Mouse (Mus musculus) ovary, postnatal 14 days (tissue): ENCODE data around the gene Vmp1.

ENCODE experiments used
- DNase-seq: peaks from one replicate; pipeline ENCODE4 v3.0.0; 2022; ENCODE audit warnings: low spot score

Gene Vmp1

DNA sequence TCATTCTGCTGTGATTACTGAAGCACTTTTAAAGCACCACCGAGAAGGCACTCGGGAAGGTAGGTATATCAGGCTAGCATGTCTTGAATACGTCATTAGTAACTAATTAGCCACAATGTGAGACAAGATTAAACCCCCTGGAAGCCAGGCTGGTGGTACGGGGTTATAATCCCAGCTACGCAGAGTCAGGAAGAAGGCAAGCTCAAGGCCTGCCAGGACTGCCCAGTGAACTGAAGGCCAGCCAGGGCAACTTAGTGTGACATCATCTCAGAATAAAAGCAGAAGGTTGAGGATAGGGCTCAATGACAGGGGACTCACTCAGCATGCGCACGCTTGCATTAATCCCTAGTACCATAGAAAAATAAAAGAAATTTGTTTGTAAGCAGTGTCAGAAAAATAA, 53.7 kb downstream of the Vmp1 start:
- no peak for DNase-seq

DNA sequence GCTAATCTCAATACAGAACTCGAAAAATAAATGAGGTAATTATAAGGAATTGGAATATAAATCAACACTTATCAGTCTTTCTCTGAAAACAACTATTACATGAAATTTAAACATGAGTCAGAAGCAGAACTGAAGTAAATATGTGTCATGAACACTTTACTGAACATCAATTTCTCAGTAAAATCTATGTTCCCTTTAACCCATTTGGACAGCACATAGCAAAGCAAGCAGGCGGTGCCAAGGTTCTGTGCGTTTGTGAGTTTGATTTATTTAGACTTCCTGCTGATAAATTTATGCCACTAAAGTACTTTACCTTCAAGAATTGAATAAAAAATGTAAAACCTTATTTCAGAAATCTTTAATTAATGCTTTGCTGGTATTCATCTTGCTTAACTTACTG, 54.2 kb downstream of the Vmp1 start:
- DNase-seq: no peak

DNA sequence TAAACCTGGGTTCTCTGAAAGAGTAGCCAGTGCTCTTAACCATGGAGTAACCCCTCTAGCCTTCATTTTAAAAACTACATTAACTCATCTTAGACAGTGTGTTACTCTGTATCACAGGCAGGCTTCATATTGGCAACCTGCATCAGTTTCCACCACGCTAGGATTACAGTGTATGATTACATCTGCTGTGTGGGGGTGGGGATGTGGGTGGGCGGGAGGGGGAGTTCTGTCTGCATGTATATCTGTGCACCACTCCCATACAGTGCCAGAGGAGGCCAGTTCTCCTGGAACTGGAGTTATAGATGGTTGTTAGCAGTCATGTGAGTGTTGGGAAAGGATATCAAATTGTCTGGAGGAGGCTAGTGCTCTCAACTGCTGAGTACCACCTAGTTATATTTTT, 55.2 kb downstream of the Vmp1 start:
- no peak for DNase-seq

DNA sequence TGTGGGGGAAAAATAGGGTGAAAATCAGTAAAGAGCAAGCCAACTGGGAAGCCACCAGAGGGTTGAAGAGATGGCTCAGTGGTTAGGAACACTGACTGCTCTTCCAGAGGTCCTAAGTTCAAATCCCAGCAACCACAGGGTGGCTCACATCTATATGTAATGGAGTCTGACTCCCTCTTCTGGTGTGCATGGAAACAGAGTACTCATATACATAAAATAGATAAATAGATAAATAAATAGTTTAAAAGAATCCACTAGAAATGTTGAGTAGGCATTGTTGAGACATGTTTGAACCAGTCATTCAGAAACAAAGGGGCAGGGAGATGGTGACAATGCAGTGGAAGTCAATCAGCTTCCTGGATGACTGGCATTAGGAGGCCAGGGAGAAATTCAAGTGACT, 56.0 kb downstream of the Vmp1 start:
- no peak for DNase-seq

DNA sequence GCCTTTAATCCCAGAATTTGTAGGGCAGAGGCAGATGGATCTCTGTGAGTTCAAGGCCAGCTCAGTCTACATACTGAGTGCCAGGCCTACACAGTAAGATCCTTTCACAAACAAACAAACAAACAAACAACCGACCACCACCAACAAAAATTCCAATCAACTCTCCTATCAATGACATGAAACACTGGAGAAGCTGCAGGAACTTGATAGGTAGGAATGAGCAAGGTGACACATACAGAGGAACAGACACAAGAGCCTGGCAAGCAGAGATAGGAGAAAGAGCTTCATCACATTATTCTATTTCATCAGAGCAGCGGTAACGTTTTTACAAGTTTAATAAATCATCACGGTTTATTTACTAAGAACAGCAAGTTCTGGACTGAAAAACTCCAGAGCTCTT, 56.9 kb downstream of the Vmp1 start:
- DNase-seq: no peak

DNA sequence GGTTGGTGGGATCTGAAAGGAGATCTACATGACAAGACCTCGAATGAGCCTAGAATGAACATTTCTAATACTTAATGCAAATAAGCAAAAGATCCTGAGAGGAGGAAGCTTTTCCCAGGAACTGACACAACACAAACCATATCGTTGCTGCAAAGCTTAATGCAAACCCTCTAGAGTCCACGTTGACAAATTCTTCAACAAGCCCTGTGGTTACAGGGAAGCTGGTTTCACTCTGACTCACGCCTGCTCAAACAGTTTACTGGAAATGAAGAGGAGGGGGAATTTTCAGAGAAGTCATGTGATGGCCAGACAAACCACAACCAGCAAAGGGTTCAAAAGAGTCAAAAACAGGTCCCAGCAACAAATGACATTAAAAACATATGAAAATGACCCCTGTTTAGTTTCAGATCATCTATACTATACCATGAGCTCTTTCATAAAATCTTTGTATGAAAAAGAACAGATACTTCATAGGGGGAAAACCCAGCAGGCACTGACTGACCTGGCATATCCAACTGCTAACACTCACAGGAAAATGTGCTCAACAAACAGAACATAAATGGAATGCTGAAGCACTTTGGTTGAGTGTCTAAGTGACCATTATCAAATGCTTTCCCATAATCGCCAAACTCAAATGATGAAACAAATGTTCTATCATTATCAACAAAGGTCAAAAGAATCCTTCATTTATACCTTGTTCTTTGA, 59.2 kb downstream of the Vmp1 start:
- no peak for DNase-seq

DNA sequence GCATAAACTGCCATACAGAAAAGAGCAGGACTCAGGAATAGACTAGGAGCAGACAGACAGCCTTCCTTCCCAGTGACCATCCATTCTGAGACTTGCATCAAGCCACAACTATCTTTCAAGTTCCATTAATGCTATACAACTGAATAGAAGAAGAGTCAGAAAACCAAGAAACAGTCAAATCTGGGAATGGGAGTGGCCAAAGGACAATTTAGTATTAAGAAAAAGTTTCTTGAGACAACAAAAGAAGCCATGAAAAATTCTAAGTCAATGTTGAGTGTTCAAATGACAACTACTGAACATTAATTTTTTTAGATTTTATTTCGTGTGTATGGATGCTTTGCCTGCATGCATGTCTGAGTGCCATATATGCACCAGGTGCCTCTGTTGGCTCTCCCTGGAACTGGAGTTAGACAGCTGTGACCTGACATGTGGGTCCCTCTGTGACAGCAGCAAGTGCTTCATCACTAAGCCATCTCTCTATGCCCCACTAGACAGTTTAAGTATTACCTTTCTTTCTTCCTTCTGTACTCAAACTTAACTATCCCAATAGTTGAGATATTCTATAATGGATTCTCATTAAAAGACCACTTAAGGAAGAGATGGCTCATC, 60.1 kb downstream of the Vmp1 start:
- no peak for DNase-seq

DNA sequence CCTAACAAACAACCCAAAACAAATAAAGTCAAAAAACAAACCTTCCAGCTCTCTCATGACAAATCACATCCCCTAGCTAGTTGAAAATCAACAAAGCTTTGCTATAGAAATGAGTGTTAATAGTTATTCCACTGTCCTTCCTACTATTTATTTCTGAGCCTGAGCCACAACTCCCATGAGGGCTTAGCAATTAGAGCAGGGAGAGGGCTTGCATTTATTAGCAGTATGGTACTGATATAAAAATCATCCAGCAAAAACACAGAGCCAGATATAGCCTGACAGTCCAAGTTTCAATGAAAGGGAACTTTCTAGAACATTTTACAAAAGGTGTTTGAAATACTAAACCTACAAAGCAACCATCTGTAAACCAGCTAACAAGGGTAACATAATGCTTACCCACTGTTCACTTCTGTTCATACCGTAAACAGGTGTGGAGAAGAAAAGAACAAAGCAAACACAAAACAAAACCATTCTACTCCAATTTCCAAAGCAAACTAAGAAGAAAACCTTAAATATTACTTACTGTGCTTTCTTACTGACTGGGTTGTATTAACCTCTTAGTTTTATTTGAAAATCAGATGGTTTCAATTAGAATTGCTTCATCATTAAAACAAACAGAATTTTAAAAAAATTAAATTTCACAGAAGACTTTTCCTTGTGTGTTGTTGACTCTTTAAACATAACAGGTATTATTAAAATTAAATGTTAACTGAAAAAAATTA, 61.3 kb downstream of the Vmp1 start:
- no peak for DNase-seq

DNA sequence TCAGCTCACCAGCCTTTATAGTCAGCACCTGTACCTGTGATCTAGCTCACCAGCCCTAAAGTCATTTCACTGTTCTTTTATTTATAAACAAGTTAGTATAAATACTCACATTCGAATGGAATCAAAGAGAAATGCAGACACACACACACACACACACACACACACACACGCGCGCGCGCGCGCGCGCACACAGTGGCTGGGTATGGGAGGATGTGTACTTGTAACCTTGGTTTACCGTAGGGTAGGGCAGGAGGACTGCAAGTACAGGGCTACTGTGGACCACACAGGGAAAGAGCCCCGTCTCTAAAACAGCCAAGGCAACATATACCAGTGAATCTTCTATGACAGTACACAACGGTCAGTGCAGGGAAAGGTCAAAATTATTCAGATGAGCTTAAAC, 62.5 kb downstream of the Vmp1 start:
- DNase-seq: no peak

DNA sequence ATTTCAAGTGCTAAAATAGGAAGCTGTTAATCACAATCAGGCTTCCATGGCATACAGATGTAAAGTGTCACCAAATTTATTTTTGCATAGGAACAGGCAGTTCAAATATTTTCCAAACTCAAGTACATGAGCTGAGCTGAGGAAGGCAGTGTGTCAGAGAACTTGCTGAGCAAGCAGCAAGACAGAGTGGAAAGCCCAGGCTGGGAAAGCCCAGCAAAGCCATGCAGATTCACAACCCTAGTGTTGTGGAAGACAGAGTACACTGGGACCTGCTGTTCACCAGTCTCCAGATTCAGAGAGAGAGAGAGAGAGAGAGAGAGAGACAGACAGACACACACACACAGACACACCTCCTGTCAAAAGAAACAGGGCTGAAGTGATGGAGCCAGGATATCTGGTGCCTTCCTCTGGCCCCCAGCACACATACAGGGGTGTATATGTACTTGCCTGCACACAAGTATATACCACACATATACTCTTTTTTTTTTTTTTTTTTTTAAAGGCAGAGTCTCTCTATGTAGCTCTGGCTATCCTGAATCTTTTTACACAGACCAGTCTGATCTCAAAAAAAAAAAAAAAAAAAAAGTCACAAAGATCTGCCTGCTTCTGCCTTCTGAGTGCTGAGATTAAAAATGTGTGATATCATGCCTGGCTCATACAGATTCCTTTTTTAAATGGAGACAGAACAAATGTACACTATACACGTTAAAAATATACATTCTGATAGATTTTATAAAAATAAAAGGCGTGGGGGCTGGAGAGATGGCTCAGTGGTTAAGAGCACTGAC, 64.9 kb downstream of the Vmp1 start:
- DNase-seq: no peak

DNA sequence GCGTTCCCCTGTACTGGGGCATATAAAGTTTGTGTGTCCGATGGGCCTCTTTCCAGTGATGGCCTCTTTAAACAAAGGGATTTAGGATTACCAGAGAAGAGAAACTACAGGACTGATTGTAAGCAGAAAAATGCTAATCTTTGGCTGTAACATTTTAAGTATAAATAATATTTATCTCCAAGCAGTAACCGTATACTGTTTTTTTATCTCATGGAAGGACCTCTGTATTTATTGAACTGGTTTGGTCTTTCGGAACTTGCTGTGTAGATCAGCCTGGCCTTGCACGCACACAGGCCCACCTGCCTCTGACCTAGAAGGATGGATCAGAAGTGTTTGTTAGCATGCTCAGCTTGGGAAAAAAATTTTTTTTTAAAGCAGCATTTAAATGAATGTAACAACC, 69.0 kb downstream of the Vmp1 start:
- DNase-seq: no peak

DNA sequence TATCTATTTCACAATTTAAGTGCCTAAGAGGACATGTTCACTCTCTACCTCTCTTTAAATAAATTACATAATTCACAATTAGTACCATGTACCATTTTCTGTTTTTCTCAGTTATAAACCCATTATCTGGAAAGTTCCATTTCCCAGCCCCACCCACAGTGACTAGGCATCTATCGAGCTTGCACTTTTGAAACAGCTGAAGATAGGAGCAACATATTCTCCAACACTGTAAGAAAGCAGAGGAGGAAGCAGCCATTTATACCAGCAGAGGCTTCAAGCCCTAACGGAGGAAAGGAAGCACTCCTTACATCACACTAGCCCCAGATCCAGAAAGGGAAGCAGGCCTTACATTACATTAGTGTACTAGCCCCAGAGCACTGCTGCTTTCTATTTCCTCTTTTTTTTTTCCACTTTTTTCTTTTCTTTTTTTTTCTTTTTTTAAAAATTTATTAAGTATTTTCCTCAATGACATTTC, 69.5 kb downstream of the Vmp1 start:
- no peak for DNase-seq

DNA sequence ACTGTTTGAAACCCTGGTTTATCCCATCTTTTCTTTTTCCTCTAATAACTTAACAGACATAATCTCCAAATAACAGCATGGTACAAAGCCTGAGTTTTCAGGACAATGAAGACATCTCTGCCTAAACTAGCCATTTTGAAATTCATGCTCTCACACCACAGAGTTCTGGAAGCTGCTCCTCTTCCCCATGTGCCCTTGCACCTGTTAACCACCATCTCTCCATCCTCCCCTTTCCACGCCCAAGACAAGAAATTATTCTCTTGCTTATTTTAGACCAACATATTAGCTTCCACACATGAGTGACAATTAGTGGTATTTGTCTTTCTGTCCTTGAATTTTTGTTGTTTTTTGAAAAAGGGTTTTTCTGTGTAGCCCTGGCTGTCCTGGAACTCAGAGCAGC, 71.6 kb downstream of the Vmp1 start:
- DNase-seq: no peak

DNA sequence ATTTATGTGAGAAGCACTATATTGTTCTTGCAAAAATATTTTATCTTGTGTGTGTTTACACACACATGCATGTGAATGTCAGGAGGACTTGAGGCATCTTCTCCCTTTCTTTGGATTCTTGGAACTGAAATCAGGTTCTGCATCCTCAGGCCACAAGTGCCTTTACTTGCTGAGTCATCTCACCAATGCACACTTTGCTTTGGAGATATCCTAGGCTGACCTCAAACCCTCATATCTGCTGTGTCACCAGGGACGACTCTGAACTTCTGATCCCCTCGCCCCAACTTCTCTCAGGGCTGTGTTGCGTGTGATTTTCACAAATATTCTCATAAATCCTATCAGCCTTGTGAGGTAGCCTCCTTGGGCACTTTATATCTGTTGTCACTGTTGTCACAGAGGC, 73.4 kb downstream of the Vmp1 start:
- no peak for DNase-seq

DNA sequence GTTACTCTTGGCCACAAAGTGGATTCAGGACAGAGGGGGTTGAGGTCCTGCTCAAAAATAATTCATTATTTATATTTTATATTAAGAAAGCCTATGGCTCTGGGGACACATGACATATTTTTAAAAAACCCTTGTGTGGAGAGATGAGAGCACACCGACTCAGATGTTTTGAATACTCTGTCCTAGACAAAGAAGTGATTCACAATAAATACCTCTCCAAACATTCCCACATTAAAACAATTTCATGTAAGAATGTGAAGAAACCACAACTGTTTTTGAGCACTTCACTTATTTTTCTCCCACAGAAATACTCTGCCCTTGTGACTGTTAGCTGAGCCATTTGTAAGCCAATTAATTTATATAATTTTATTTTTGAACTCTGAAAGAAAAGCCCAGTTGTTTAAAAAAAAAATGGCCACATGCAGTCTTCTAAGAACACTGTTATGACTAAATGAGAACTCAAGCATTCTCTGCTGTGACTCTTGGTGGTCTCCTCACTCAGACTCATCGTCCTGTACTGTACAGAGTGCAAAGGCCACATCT, 75.8 kb downstream of the Vmp1 start:
- DNase-seq: no peak

DNA sequence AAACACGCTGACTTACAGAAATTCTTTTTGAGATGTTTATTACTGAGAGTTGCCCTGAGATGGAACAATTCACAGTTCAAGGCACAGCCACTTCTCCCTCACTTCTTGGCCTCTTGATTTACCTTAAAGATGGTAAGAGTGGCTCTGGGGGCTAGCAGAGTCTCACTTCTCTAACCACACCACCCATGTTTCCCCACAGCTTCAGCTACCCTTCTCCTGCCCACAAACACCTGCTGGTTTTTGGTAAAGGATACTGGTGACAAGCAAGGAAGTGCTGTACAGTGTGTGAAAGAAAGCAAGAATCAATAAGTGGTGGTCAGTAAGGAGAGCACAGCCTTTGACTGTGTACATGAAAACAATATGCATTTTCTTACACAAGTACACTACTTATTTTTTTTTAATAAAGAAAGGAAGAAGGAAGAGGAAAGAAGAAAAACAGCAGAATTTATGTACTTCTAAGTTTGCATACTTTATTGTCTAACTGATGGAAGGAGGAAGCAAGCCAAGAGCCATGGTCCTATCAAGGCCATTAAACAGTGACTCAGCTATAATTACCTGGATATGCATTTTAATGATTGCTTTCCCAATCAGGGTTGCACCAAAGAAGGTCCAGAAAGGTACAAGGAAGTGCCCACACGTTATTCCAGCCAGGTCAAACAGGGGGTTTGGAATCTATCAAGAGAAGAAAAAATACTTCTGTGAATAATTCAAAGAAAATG, 76.9 kb downstream of the Vmp1 start:
- no peak for DNase-seq

DNA sequence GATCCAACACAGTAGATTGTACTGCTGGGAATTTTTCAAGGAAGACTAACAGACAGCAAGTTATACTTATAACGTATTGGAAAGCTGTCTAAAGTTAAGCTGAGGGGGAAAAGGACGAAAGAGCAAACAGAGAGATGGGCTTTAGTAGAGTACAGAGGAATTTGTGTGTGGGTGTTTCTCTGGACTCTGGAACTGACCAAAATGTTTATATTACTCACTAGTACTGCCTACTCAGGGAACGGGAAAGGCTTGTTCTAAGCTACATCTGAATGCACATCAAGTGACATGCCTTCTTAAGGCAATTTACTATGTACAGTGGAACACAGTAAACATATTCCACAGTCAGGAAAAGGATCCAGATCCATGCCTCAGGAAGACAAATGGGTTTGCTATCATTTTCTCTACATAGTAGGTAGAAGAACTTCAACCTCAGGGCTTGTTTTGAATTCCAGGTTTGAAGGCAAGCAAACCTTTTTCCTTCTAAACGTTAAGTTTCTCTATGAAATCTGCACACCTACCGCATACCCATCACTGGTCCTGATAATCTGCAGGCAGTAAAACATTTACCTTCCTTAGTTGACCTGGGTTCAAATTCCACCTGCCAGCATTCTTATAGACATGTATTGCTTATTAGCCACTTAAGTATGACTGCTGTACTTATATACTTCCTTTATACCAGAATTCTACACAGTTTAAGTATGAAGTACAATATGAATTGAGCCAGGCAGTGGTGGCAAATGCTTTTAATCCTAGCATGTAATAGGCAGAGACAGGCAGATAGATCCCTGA, 78.7 kb downstream of the Vmp1 start:
- DNase-seq: no peak

DNA sequence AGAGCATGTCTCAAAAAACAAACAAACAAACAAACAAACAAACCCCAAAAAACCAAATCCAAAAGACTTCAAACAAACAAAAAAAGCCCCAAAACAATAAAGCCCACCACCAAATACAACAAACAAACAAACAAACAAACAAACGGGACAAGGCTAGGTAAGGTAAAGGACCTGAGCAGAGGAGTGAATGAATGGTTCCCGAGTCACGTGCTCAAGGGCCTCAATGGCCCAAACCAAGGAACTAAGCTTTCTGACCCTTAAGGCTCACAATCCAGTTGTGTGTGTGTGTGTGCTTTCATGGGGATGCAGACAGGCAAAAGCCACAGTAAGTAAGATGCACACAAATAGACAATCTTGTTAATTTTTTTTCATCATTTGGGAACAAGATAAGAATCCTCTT, 79.3 kb downstream of the Vmp1 start:
- no peak for DNase-seq

DNA sequence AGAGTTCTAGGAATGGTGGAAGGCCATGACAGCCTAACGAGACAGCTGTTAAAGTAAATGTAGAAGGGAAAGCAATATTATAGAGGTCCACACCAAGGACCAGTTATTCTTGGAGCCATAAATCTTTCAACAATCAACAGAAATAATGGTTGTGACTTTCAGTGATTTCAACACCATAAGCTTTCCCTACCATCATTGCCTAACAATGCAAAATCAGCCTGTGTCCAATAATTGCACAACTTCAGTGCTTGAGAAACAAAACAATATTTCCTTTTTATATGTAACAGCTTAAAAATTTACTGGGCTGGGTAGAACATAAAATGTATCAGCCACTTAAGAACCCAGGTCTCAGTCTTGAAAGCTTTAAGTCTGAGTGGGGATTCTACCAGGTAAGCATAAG, 79.9 kb downstream of the Vmp1 start:
- no peak for DNase-seq

DNA sequence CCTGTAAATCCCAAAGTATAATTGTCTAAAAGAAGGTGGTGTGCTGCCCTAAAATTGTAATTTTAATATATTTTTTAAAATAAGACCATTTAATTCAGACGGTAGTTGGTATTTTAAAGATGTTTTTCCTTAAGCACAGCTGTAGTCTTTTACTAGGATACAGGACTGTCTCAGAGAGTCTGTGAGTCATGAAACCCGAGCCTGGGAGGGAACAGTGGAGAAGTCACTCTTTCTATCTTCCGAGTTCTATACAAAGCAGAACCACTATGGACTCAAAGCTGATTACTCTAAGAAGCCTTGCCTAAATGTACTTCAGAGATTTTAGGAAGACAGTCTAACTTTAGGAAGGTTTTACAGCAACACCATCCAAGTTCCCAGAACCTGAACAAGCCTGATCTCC, 81.5 kb downstream of the Vmp1 start:
- DNase-seq: no peak

DNA sequence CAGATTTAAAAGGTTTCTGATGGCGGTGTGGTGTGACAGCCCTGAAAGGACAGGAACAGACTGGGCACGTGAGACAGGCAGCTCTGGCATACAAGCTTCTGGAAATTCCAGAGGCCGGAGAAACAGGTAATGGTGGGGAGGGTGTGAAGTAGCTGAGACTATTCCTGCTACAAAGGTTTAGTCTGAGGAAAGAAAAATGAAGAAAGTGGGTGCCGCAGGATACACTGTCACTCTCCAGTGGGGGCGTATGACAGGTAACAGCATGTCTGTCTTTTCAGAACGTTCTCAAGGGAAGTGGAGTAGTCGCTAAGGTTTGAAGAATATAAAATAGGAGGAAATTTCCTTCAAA, 83.5 kb downstream of the Vmp1 start:
- no peak for DNase-seq
